Comparison of ENCODE assay signal across 7 mouse cellular contexts in genomic region chr8:84663483-84664327, GRCm38 (mm10). TPM values are rescaled to one million over a fixed set of nuclear protein-coding genes. Genes with fewer than 3 reads are reported as not detected.
DNase-seq lines count a peak whose midpoint lies in the region; ATAC-seq lines count a peak whose summit lies in the region.

No protein-coding gene starts in this region.

- H3K9me3 ChIP-seq in embryonic facial prominence, embryonic 12.5 days, result no peaks in the 10 kb centered on the region
- H3K9me3 ChIP-seq in limb, embryonic 13.5 days, result no peaks in the 10 kb centered on the region
- H3K9me3 ChIP-seq in midbrain, embryonic 16.5 days (replicated peaks; ENCODE audit: control insufficient read depth, low read length, poor library complexity, severe bottlenecking), result no peaks in the 10 kb centered on the region

- H3K27ac ChIP-seq in embryonic facial prominence, embryonic 12.5 days, result peak overlapping the region; percentile 95
- H3K27ac ChIP-seq in limb, embryonic 13.5 days, result peak overlapping the region; percentile 95
- H3K27ac ChIP-seq in midbrain, embryonic 16.5 days (ENCODE audit: low read length), result peak overlapping the region; percentile 89

- H3K9ac ChIP-seq in embryonic facial prominence, embryonic 12.5 days, result peak overlapping the region; percentile 71
- peak overlapping the region; percentile 77 for H3K9ac ChIP-seq in limb, embryonic 13.5 days
- peak overlapping the region; percentile 82 for H3K9ac ChIP-seq in midbrain, embryonic 16.5 days (ENCODE audit: low read depth, low read length)

- H3K4me2 ChIP-seq in embryonic facial prominence, embryonic 12.5 days (replicated peaks), result peak overlapping the region; percentile 81
- peak overlapping the region; percentile 94 for H3K4me2 ChIP-seq in limb, embryonic 13.5 days (replicated peaks)
- peak overlapping the region; percentile 87 for H3K4me2 ChIP-seq in midbrain, embryonic 16.5 days (ENCODE audit: low read length)

- 3% methylated on average over 43 of the region's 43 CpGs for WGBS in embryonic facial prominence, embryonic 12.5 days
- WGBS in limb, embryonic 13.5 days, result 3% methylated on average over 43 of the region's 43 CpGs
- 3% methylated on average over 43 of the region's 43 CpGs for WGBS in midbrain, embryonic 16.5 days

- DNase-seq in adrenal gland, postnatal 25 days, result peak; percentile 94
- DNase-seq in heart, adult 18-20 months, result peak; percentile 99
- peak; percentile 98 for DNase-seq in kidney, adult 8-10 months
- DNase-seq in spleen, postnatal 10 days (ENCODE audit: low spot score in 2 of 2), result peak; percentile 88 to 94

- peak; percentile 75 for ATAC-seq in embryonic facial prominence, embryonic 12.5 days (ENCODE audit: insufficient number of reproducible peaks, insufficient read depth, low FRiP score, low TSS enrichment)
- peak; percentile 86 for ATAC-seq in limb, embryonic 13.5 days (ENCODE audit: low FRiP score, low read depth)
- ATAC-seq in midbrain, embryonic 16.5 days, result peak; percentile 71

- H3K27me3 ChIP-seq in embryonic facial prominence, embryonic 12.5 days, result no peaks in the 10 kb centered on the region
- H3K27me3 ChIP-seq in limb, embryonic 13.5 days, result no peaks in the 10 kb centered on the region
- H3K27me3 ChIP-seq in midbrain, embryonic 16.5 days (ENCODE audit: control insufficient read depth, insufficient read depth, low read depth, low read length), result peaks cover 2% of the 10 kb centered on the region; the same call in 1 of the 2 replicates

- peak overlapping the region; percentile 94 for H3K4me3 ChIP-seq in embryonic facial prominence, embryonic 12.5 days
- peak overlapping the region; percentile 90 for H3K4me3 ChIP-seq in limb, embryonic 13.5 days
- peak overlapping the region; percentile 63 for H3K4me3 ChIP-seq in midbrain, embryonic 16.5 days (ENCODE audit: low read depth, low read length)

- peaks cover 26% of the 10 kb centered on the region for H3K4me1 ChIP-seq in embryonic facial prominence, embryonic 12.5 days
- H3K4me1 ChIP-seq in limb, embryonic 13.5 days, result peaks cover 40% of the 10 kb centered on the region
- peaks cover 39% of the 10 kb centered on the region for H3K4me1 ChIP-seq in midbrain, embryonic 16.5 days (ENCODE audit: control insufficient read depth, insufficient read depth, low read length)

- peaks cover 7% of the 10 kb centered on the region; the same call in 1 of the 2 replicates for H3K36me3 ChIP-seq in embryonic facial prominence, embryonic 12.5 days
- peaks cover 10% of the 10 kb centered on the region for H3K36me3 ChIP-seq in limb, embryonic 13.5 days
- no peaks in the 10 kb centered on the region for H3K36me3 ChIP-seq in midbrain, embryonic 16.5 days (ENCODE audit: control insufficient read depth, insufficient read depth, low read length)

RNA-seq across cellular contexts. Expression of gene Ier2, which starts 1.1 kb away (rescaled TPM):
- total RNA-seq in adrenal gland, postnatal 25 days (2021), result 19.6 and 22.3 TPM in 2 replicates
- polyA plus RNA-seq in embryonic facial prominence, embryonic 12.5 days (2016; fragmentation: Nextera tagmentation; extraction: Ambion mirVana), result 94.5 and 97.0 TPM in 2 replicates
- 10 to 100 TPM; 11.2 to 13.4 TPM for total RNA-seq in heart, adult 18-20 months (2021)
- polyA plus RNA-seq in limb, embryonic 13.5 days (2015; fragmentation: Nextera tagmentation; extraction: Ambion mirVana), result 71.9 and 73.0 TPM in 2 replicates
- 13.0 and 16.3 TPM in 2 replicates for polyA plus RNA-seq in midbrain, embryonic 16.5 days (2015; fragmentation: Nextera tagmentation; extraction: Ambion mirVana)

RNA-seq across cellular contexts. Expression of gene Trmt1, which starts 22.4 kb away (rescaled TPM):
- 75.1 and 83.9 TPM in 2 replicates for total RNA-seq in adrenal gland, postnatal 25 days (2021)
- 71.2 and 73.6 TPM in 2 replicates for polyA plus RNA-seq in embryonic facial prominence, embryonic 12.5 days (2016; fragmentation: Nextera tagmentation; extraction: Ambion mirVana)
- total RNA-seq in heart, adult 18-20 months (2021), result 10 to 100 TPM; 34.2 to 45.1 TPM
- polyA plus RNA-seq in limb, embryonic 13.5 days (2015; fragmentation: Nextera tagmentation; extraction: Ambion mirVana), result 70.8 and 72.7 TPM in 2 replicates
- polyA plus RNA-seq in midbrain, embryonic 16.5 days (2015; fragmentation: Nextera tagmentation; extraction: Ambion mirVana), result 59.0 and 68.1 TPM in 2 replicates

RNA-seq across cellular contexts. Expression of gene Nacc1, which starts 24.0 kb away (rescaled TPM):
- total RNA-seq in adrenal gland, postnatal 25 days (2021), result 73.9 and 76.0 TPM in 2 replicates
- polyA plus RNA-seq in embryonic facial prominence, embryonic 12.5 days (2016; fragmentation: Nextera tagmentation; extraction: Ambion mirVana), result 19.4 and 20.8 TPM in 2 replicates
- 10 to 100 TPM; 31.4 to 32.7 TPM for total RNA-seq in heart, adult 18-20 months (2021)
- 15.0 and 15.2 TPM in 2 replicates for polyA plus RNA-seq in limb, embryonic 13.5 days (2015; fragmentation: Nextera tagmentation; extraction: Ambion mirVana)
- 13.0 and 14.2 TPM in 2 replicates for polyA plus RNA-seq in midbrain, embryonic 16.5 days (2015; fragmentation: Nextera tagmentation; extraction: Ambion mirVana)

RNA-seq across cellular contexts. Expression of gene Lyl1, which starts 37.6 kb away (rescaled TPM):
- 3.1 and 3.8 TPM in 2 replicates for total RNA-seq in adrenal gland, postnatal 25 days (2021)
- 4.9 and 5.0 TPM in 2 replicates for polyA plus RNA-seq in embryonic facial prominence, embryonic 12.5 days (2016; fragmentation: Nextera tagmentation; extraction: Ambion mirVana)
- total RNA-seq in heart, adult 18-20 months (2021), result 1 to 10 TPM; 3.1 to 4.4 TPM
- polyA plus RNA-seq in limb, embryonic 13.5 days (2015; fragmentation: Nextera tagmentation; extraction: Ambion mirVana), result 4.1 and 4.9 TPM in 2 replicates
- polyA plus RNA-seq in midbrain, embryonic 16.5 days (2015; fragmentation: Nextera tagmentation; extraction: Ambion mirVana), result 2.2 and 3.1 TPM in 2 replicates

RNA-seq across cellular contexts. Expression of gene G430095P16Rik, which starts 59.1 kb away (rescaled TPM):
- not detected in 2 replicates for total RNA-seq in adrenal gland, postnatal 25 days (2021)
- polyA plus RNA-seq in embryonic facial prominence, embryonic 12.5 days (2016; fragmentation: Nextera tagmentation; extraction: Ambion mirVana), result 7.1 and 7.4 TPM in 2 replicates
- under 1 TPM; 0.40 to 0.69 TPM for total RNA-seq in heart, adult 18-20 months (2021)
- polyA plus RNA-seq in limb, embryonic 13.5 days (2015; fragmentation: Nextera tagmentation; extraction: Ambion mirVana), result 7.1 and 9.8 TPM in 2 replicates
- polyA plus RNA-seq in midbrain, embryonic 16.5 days (2015; fragmentation: Nextera tagmentation; extraction: Ambion mirVana), result 0.80 and 1.1 TPM in 2 replicates

Comparison
In these comparisons a context has a peak if more than half of its experiments do, and no peak if none do; other contexts are left out.
1. Peak in every context shown above with its lines: DNase-seq, ATAC-seq, H3K4me3 ChIP-seq and H3K27ac ChIP-seq.